Mouse (Mus musculus) bone marrow, adult 2 months (tissue): ENCODE data around the gene Gjc1.

ENCODE experiments used
- CTCF ChIP-seq: fragments of 200-500 bp; IDR thresholded peaks from 2 replicates; pipeline ENCODE4 v1.5.1; 2011; ENCODE audit warnings: low read length, control low read depth; ENCODE audit not compliant: control insufficient read depth, insufficient read depth
- POLR2A ChIP-seq: fragments of 200-500 bp; IDR thresholded peaks from 2 replicates; pipeline ENCODE4 v1.6.1; 2011; ENCODE audit warnings: low read depth, mild to moderate bottlenecking, control low read depth, low read length, borderline replicate concordance; ENCODE audit not compliant: control insufficient read depth

DNA sequence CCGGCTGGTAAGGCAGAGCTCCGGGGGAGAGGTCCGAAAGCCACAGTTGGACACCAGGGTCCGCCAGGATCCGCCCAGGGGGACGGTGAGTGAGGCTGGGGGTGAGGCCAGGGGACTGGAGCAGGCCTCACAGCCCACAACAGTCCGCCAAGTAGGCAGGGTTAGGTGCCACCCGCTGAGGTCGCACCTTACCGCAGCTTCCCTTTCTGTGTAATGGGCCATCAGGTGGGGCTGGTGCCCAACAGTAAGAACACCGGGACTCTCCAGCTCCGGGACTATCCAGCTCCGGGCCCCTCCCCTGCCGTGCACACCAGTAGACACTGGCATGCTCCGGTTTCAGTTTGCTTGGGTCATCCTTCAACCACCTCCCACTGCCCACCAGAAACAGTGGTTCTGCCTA, 57.3 kb downstream of the Gjc1 start:
- TF ChIP-seq CTCF: no peak
- TF ChIP-seq POLR2A: no peak
